Mouse (Mus musculus): Measurements from ENCODE around the gene Naa38. TPM values are rescaled to one million over a fixed set of nuclear protein-coding genes. Genes with fewer than 3 reads are reported as not detected.
A peak's percentile ranks its signal among the peaks of the same experiment; 100 is the strongest.

The Naa38 gene
- polyA plus RNA-seq, 1 experiment from 2014 or later: 105 TPM

GRCm38 (mm10) chr11:69396772-69397171 is 1.5 kb downstream of the Naa38 start:
- no peak for ATAC-seq
- peak overlapping the region; percentile 67 for H3K4me3 ChIP-seq (replicated peaks)
- peaks cover 18% of the 10 kb centered on the region for H3K27me3 ChIP-seq
- WGBS: 22% methylated on average over 11 of the region's 11 CpGs
- peaks cover 36% of the 10 kb centered on the region for H3K36me3 ChIP-seq
- H3K9me3 ChIP-seq: no peaks in the 10 kb centered on the region
- H3K4me2 ChIP-seq (replicated peaks): peak overlapping the region; percentile 85
- peak overlapping the region; percentile 83 for H3K9ac ChIP-seq (replicated peaks)
- peaks cover 51% of the 10 kb centered on the region for H3K4me1 ChIP-seq (replicated peaks)
- H3K27ac ChIP-seq: peak overlapping the region; percentile 97

- ATAC-seq: no peak
- H3K27ac ChIP-seq: peak overlapping the region; percentile 97; the same call in 1 of the 2 replicates
- peak overlapping the region; percentile 85 for H3K4me2 ChIP-seq (replicated peaks)
- H3K36me3 ChIP-seq: peaks cover 38% of the 10 kb centered on the region
- WGBS: 6% methylated on average over 24 of the region's 24 CpGs
- peak overlapping the region; percentile 21 for H3K4me3 ChIP-seq (replicated peaks)
- H3K9me3 ChIP-seq: no peaks in the 10 kb centered on the region
- H3K9ac ChIP-seq (replicated peaks): peak overlapping the region; percentile 58
- H3K4me1 ChIP-seq (replicated peaks): peaks cover 51% of the 10 kb centered on the region
- peaks cover 18% of the 10 kb centered on the region for H3K27me3 ChIP-seq
Observed at GRCm38 (mm10) chr11:69397581-69398057, 2.3 kb downstream of the Naa38 start.

DNA sequence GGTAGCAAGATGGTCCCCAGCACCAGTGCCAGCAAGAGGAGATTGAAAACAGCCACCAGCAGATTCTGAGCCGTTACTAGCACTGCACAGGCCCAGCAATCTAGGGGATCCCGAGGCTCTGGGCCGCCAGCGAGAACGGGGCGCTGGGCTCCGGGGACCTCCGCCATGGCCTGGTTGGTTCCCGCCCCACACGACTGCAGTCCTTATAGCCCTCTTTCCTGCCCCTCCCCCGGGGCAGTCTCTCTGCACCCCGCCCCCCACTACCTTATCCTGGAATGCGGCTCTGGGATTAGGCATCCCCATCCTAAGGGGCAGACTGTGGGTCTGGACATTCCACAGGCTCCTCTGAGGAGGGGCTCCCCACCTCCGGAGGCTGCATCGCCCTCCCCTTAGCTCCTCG is 2.8 kb downstream of the Naa38 start, which contains the start of gene Tmem88:
Gene Tmem88, minus strand, starts transcription at position 176 of the 400 bp plus-strand sequence.
- Histone ChIP-seq H3K9ac (replicated peaks) (peak within 1 kb of the TSS; percentile 83), H3K4me1 (replicated peaks) (peaks cover 51% of the 10 kb centered on the region), H3K4me3 (replicated peaks) (peak within 1 kb of the TSS; percentile 67), H3K36me3 (peaks cover 42% of the 10 kb centered on the region), H3K9me3 (no peaks in the 10 kb centered on the region), H3K4me2 (replicated peaks) (peak within 1 kb of the TSS; percentile 85), H3K27ac (peak within 1 kb of the TSS; percentile 97), H3K27me3 (peaks cover 18% of the 10 kb centered on the region)
- 6% methylated on average over 16 of the region's 16 CpGs for WGBS
- no peak for ATAC-seq

- H3K9ac ChIP-seq (replicated peaks): peak overlapping the region; percentile 58
- peaks cover 48% of the 10 kb centered on the region for H3K36me3 ChIP-seq
- WGBS: 14% methylated on average over 21 of the region's 21 CpGs
- H3K4me2 ChIP-seq (replicated peaks): peak overlapping the region; percentile 85
- no peaks in the 10 kb centered on the region for H3K9me3 ChIP-seq
- no peak overlapping the region for H3K4me3 ChIP-seq (replicated peaks)
- no peak for ATAC-seq
- peak overlapping the region; percentile 97; the same call in 1 of the 2 replicates for H3K27ac ChIP-seq
- peaks cover 18% of the 10 kb centered on the region for H3K27me3 ChIP-seq
- H3K4me1 ChIP-seq (replicated peaks): peaks cover 51% of the 10 kb centered on the region
Observed at GRCm38 (mm10) chr11:69398486-69399200, 3.4 kb downstream of the Naa38 start.

DNA sequence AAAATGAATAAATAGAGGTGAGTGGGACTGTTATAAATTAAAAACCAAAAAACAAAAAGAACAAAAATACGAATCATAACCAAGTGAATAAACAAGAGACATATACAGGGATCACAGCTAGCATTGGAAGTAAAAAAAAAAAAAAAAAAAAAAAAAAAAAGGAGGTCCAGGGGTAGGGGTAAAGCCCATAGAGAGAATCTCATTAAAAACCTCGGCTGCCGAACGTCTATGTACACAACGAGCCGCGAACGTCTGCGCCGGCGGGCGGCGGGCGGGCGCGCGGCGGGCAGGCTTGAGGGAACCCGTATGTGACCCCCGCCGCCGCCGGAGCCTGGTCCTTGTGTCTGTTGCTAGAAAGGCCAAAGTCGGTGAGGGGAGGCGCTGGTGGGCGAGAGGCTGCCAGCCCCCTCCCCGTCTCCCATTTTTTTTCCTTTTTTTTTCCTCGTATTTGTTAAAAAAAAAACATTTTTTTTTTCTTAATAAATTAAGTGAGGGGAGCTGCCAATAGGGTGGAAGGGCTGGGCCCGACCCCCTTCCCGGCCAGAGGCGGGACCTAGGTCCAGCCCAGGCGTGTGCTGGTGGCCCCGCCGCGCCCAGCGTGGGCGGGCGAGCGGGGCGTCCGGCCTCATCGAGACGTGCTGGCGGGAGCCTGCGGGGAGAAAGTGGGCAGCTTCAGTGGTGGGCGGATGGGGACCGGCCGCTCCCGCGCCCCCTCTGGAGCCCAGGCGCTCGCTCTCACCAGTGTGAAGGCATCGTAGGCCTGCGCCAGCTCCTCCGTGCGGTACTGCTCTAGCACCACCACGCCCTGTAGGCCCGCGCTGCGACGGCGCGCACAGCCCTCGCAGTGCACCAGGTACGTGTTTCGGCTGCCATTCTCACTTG is 4.2 kb downstream of the Naa38 start:
- Histone ChIP-seq H3K27me3 (peaks cover 18% of the 10 kb centered on the region), H3K4me1 (replicated peaks) (peaks cover 47% of the 10 kb centered on the region), H3K4me2 (replicated peaks) (peak overlapping the region; percentile 19; the same call in 1 of the 2 replicates), H3K27ac (no peak overlapping the region), H3K4me3 (replicated peaks) (no peak overlapping the region), H3K9me3 (no peaks in the 10 kb centered on the region), H3K36me3 (peaks cover 56% of the 10 kb centered on the region), H3K9ac (replicated peaks) (peak overlapping the region; percentile 51)
- WGBS: 14% methylated on average over 66 of the region's 66 CpGs
- no peak for ATAC-seq

GRCm38 (mm10) chr11:69400083-69400850 is 5.0 kb downstream of the Naa38 start:
- Histone ChIP-seq H3K27ac (no peak overlapping the region), H3K27me3 (peaks cover 18% of the 10 kb centered on the region), H3K4me1 (replicated peaks) (peaks cover 44% of the 10 kb centered on the region), H3K4me3 (replicated peaks) (no peak overlapping the region), H3K36me3 (peaks cover 64% of the 10 kb centered on the region), H3K4me2 (replicated peaks) (no peak overlapping the region), H3K9ac (replicated peaks) (no peak overlapping the region; the same call in 1 of the 2 replicates), H3K9me3 (no peaks in the 10 kb centered on the region)
- ATAC-seq: no peak
- WGBS: 78% methylated on average over 25 of the region's 25 CpGs

GRCm38 (mm10) chr11:69401210-69401637 is 5.9 kb downstream of the Naa38 start:
- Histone ChIP-seq H3K9ac (replicated peaks) (no peak overlapping the region), H3K4me1 (replicated peaks) (peaks cover 43% of the 10 kb centered on the region), H3K4me3 (replicated peaks) (no peak overlapping the region), H3K36me3 (peaks cover 74% of the 10 kb centered on the region), H3K4me2 (replicated peaks) (no peak overlapping the region), H3K27me3 (peaks cover 18% of the 10 kb centered on the region), H3K27ac (no peak overlapping the region), H3K9me3 (no peaks in the 10 kb centered on the region)
- 15% methylated on average over 22 of the region's 22 CpGs for WGBS
- peak; percentile 79 for ATAC-seq

- ATAC-seq: no peak
- H3K27ac ChIP-seq: peak overlapping the region; percentile 35; the same call in 1 of the 2 replicates
- H3K4me1 ChIP-seq (replicated peaks): peaks cover 35% of the 10 kb centered on the region
- H3K9ac ChIP-seq (replicated peaks): no peak overlapping the region
- H3K27me3 ChIP-seq: peaks cover 18% of the 10 kb centered on the region
- H3K4me2 ChIP-seq (replicated peaks): no peak overlapping the region
- H3K9me3 ChIP-seq: no peaks in the 10 kb centered on the region
- 85% methylated on average over 12 of the region's 12 CpGs for WGBS
- H3K4me3 ChIP-seq (replicated peaks): no peak overlapping the region
- H3K36me3 ChIP-seq: peaks cover 82% of the 10 kb centered on the region
Observed at GRCm38 (mm10) chr11:69401987-69402386, 6.7 kb downstream of the Naa38 start.

GRCm38 (mm10) chr11:69403691-69404594 is 8.7 kb downstream of the Naa38 start:
- Histone ChIP-seq H3K4me1 (replicated peaks) (peaks cover 34% of the 10 kb centered on the region), H3K4me2 (replicated peaks) (no peak overlapping the region), H3K27me3 (peaks cover 16% of the 10 kb centered on the region), H3K27ac (no peak overlapping the region), H3K9ac (replicated peaks) (no peak overlapping the region; the same call in 1 of the 2 replicates), H3K9me3 (no peaks in the 10 kb centered on the region), H3K36me3 (peaks cover 88% of the 10 kb centered on the region), H3K4me3 (replicated peaks) (no peak overlapping the region)
- no peak for ATAC-seq
- WGBS: 92% methylated on average over 38 of the region's 38 CpGs

DNA sequence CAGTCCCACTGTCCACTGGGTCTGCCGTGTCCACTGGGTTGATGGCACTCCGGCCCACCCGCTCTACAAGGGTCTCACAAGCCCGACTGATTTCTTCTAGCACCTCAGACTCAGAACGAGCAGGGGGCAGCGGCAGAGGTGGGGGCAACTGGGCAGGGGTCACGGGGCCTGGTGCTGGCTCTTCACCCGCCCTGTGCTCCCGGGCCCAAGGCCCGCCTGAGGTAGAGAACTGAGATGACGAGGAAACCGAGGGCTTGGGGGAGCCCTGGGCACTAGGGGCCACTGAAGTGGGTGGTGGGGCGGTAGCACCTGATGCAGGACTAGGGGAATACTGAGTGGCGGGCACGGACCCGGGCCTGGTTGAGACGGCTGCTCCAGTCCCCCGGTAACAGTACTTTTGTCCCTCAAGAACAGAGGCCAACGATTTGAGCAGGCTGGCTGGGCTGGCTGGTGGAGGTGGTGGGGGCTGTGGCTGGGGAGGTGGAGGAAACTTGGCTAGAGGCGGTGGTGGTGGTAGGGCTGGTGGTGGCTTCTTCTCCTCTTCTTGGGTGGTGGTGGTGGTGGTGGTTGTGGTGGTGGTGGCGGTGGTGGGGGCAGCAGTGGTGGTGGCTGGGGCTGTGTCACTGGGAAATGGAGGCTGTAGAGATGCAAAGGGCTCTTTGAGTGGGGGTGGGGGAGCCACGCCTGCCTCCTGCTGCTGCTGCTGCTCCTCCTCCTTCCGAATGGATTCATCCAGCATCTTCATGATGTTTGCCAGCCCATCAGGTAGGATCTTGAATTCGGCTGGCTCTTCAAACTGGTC is 9.5 kb downstream of the Naa38 start:
- Histone ChIP-seq H3K4me3 (replicated peaks) (no peak overlapping the region), H3K9ac (replicated peaks) (no peak overlapping the region), H3K4me2 (replicated peaks) (no peak overlapping the region), H3K27me3 (peaks cover 13% of the 10 kb centered on the region), H3K9me3 (no peaks in the 10 kb centered on the region), H3K36me3 (peaks cover 82% of the 10 kb centered on the region), H3K4me1 (replicated peaks) (peaks cover 35% of the 10 kb centered on the region), H3K27ac (no peak overlapping the region)
- WGBS: 92% methylated on average over 23 of the region's 24 CpGs
- no peak for ATAC-seq
